25 mouse cellular contexts compared by ENCODE assay signal in genomic region chr8:111590214-111590613, GRCm38 (mm10). TPM values are rescaled to one million over a fixed set of nuclear protein-coding genes. Genes with fewer than 3 reads are reported as not detected.
DNase-seq lines count a peak whose midpoint lies in the region; ATAC-seq and TF ChIP-seq lines count a peak whose summit lies in the region.
"Had no signal": no experiment of that assay in that cellular context is flagged by ENCODE, and none has a peak within 500 bp of the region (broad histone marks: within the 10 kb centered on the region; RNA-seq: fewer than 3 reads in every experiment).

No protein-coding gene starts in this region.

- no peak for TF ChIP-seq POLR2A in myocyte (IDR thresholded peaks at IDR 0.05; ENCODE audit: insufficient read length, low read depth)

- ATAC-seq in hindbrain, embryonic 15.5 days (ENCODE audit: low FRiP score, low read depth): no peak
- ATAC-seq in cerebellum, adult (ENCODE audit: insufficient number of reproducible peaks, low FRiP score, low TSS enrichment): no peak
- ATAC-seq: CD4-positive, CD25-positive, alpha-beta regulatory T cell, adult 4 months; forebrain, embryonic 14.5 days; forebrain, embryonic 16.5 days had no signal

- no peaks in the 10 kb centered on the region for H3K36me3 ChIP-seq in hindbrain, embryonic 15.5 days
- H3K36me3 ChIP-seq in hindbrain, embryonic 10.5 days: peaks cover 12% of the 10 kb centered on the region; the same call in 1 of the 2 replicates
- no peaks in the 10 kb centered on the region for H3K36me3 ChIP-seq in myocyte (ENCODE audit: control insufficient read depth, insufficient read depth)
- H3K36me3 ChIP-seq: embryonic facial prominence, embryonic 12.5 days; forebrain, embryonic 12.5 days had no signal

- no peak overlapping the region for H3K4me2 ChIP-seq in hindbrain, embryonic 15.5 days
- peak overlapping the region; percentile 46 for H3K4me2 ChIP-seq in myocyte (ENCODE audit: low read depth)
- H3K4me2 ChIP-seq: embryonic facial prominence, embryonic 12.5 days; forebrain, embryonic 12.5 days had no signal

- H3K9me3 ChIP-seq in hindbrain, embryonic 15.5 days: no peaks in the 10 kb centered on the region
- H3K9me3 ChIP-seq in hindbrain, embryonic 10.5 days: no peaks in the 10 kb centered on the region
- H3K9me3 ChIP-seq: embryonic facial prominence, embryonic 10.5 days; embryonic facial prominence, embryonic 12.5 days; forebrain, embryonic 10.5 days; forebrain, embryonic 12.5 days; G1E had no signal

- H3K27me3 ChIP-seq in hindbrain, embryonic 15.5 days: no peaks in the 10 kb centered on the region
- H3K27me3 ChIP-seq in hindbrain, embryonic 10.5 days (ENCODE audit: insufficient read depth, poor library complexity, severe bottlenecking): no peaks in the 10 kb centered on the region
- H3K27me3 ChIP-seq in myocyte (ENCODE audit: control insufficient read depth, insufficient read depth, insufficient read length): no peaks in the 10 kb centered on the region
- H3K27me3 ChIP-seq: CH12.LX; embryonic facial prominence, embryonic 12.5 days; forebrain, embryonic 12.5 days had no signal

- H3K4me3 ChIP-seq in hindbrain, embryonic 15.5 days: no peak overlapping the region
- H3K4me3 ChIP-seq in hindbrain, embryonic 10.5 days: no peak overlapping the region
- H3K4me3 ChIP-seq in myocyte: no peak overlapping the region
- H3K4me3 ChIP-seq: embryonic facial prominence, embryonic 10.5 days; embryonic facial prominence, embryonic 12.5 days; erythroblast, embryonic 14.5 days; forebrain, embryonic 10.5 days; forebrain, embryonic 12.5 days had no signal

- peak overlapping the region; percentile 1; the same call in 1 of the 2 replicates for H3K27ac ChIP-seq in hindbrain, embryonic 15.5 days (replicated peaks)
- H3K27ac ChIP-seq in hindbrain, embryonic 10.5 days: no peak overlapping the region
- H3K27ac ChIP-seq: embryonic facial prominence, embryonic 10.5 days; embryonic facial prominence, embryonic 12.5 days; forebrain, embryonic 10.5 days; forebrain, embryonic 12.5 days had no signal

- no peak overlapping the region for H3K9ac ChIP-seq in hindbrain, embryonic 15.5 days
- H3K9ac ChIP-seq: embryonic facial prominence, embryonic 12.5 days; forebrain, embryonic 12.5 days had no signal

- DNase-seq in hindbrain, embryonic 10.5 days (ENCODE audit: low spot score): no peak
- DNase-seq in 416B (ENCODE audit: low read depth) (peak; percentile 49), NIH3T3 (ENCODE audit: low read depth) (peak; percentile 55)
- DNase-seq in spleen, postnatal 36 days (ENCODE audit: low spot score in 2 of 2): no peak
- DNase-seq in thymus, postnatal 10 days (ENCODE audit: low spot score in 2 of 2): no peak
- DNase-seq: adrenal gland, adult 2 months; adrenal gland, postnatal 10 days; adrenal gland, postnatal 25 days; cerebellum, adult 18-20 months; cerebellum, adult 8-10 months; cerebellum, adult 9-11 months; cerebellum, postnatal 25 days had no signal

- H3K79me2 ChIP-seq in myocyte (ENCODE audit: control insufficient read depth, insufficient read depth): peaks cover 95% of the 10 kb centered on the region

- no peak overlapping the region for H3ac ChIP-seq in myocyte (ENCODE audit: control insufficient read depth, insufficient read length)

- H3K4me1 ChIP-seq in hindbrain, embryonic 15.5 days (replicated peaks): peaks cover 33% of the 10 kb centered on the region
- H3K4me1 ChIP-seq in hindbrain, embryonic 10.5 days (replicated peaks): peaks cover 28% of the 10 kb centered on the region

- 87% methylated on average over 3 of the region's 3 CpGs for WGBS in hindbrain, embryonic 15.5 days
- 85% methylated on average over 3 of the region's 3 CpGs for WGBS in hindbrain, embryonic 10.5 days

TF ChIP-seq in myocyte, 11 proteins besides CTCF, POLR2A, EP300 and RAD21:
- TF ChIP-seq TCF3 (IDR thresholded peaks at IDR 0.05; ENCODE audit: insufficient read length, low read depth): no peak
- no peak for TF ChIP-seq USF1 (IDR thresholded peaks at IDR 0.05; ENCODE audit: low read depth)
- TF ChIP-seq MAX (IDR thresholded peaks at IDR 0.05; ENCODE audit: low read depth): no peak
- no peak for TF ChIP-seq MYOD1 (IDR thresholded peaks at IDR 0.05; ENCODE audit: control insufficient read depth in 1 of 3, insufficient read length in 2 of 3, low read depth in 2 of 3)
- no peak for TF ChIP-seq E2F4 (IDR thresholded peaks at IDR 0.05; ENCODE audit: insufficient read depth)

RNA-seq across cellular contexts. Expression of gene Ldhd, which starts 40.0 kb away (rescaled TPM):
- polyA plus RNA-seq in hindbrain, embryonic 15.5 days (2015; fragmentation: Nextera tagmentation; extraction: Ambion mirVana): 0.91 and 1.2 TPM in 2 replicates
- 0.24 and 0.26 TPM in 2 replicates for polyA plus RNA-seq in hindbrain, embryonic 10.5 days (2016; fragmentation: Nextera tagmentation; extraction: Ambion mirVana)
- polyA plus RNA-seq in myocyte (2012; fragmentation: generic; extraction: Trizol): 0.16 TPM
- polyA plus RNA-seq: erythroblast, embryonic 14.5 days; forebrain, embryonic 10.5 days; G1E had no signal

RNA-seq across cellular contexts. Expression of gene Zfp1, which starts 53.0 kb away (rescaled TPM):
- 25.1 and 25.9 TPM in 2 replicates for polyA plus RNA-seq in hindbrain, embryonic 15.5 days (2015; fragmentation: Nextera tagmentation; extraction: Ambion mirVana)
- polyA plus RNA-seq in hindbrain, embryonic 10.5 days (2016; fragmentation: Nextera tagmentation; extraction: Ambion mirVana): 20.2 and 23.8 TPM in 2 replicates
- 5.3 TPM for polyA plus RNA-seq in myocyte (2012; fragmentation: generic; extraction: Trizol)

RNA-seq across cellular contexts. Expression of gene Znrf1, which starts 54.3 kb away (rescaled TPM):
- polyA plus RNA-seq in hindbrain, embryonic 15.5 days (2015; fragmentation: Nextera tagmentation; extraction: Ambion mirVana): 102 and 106 TPM in 2 replicates
- polyA plus RNA-seq in hindbrain, embryonic 10.5 days (2016; fragmentation: Nextera tagmentation; extraction: Ambion mirVana): 29.9 and 52.5 TPM in 2 replicates
- 39.2 TPM for polyA plus RNA-seq in myocyte (2012; fragmentation: generic; extraction: Trizol)

Comparison
In these comparisons a context has a peak if more than half of its experiments do, and no peak if none do; other contexts are left out.
1. DNase-seq: peak in 416B (single experiment) and NIH3T3 (single experiment); none in hindbrain, embryonic 10.5 days (single experiment), spleen, postnatal 36 days (0 of 2) and thymus, postnatal 10 days (0 of 2).